Mouse (Mus musculus): Measurements from ENCODE around the gene Rps15. TPM values are rescaled to one million over a fixed set of nuclear protein-coding genes. Genes with fewer than 3 reads are reported as not detected.

Gene Rps15
- total RNA-seq, 2 experiments from 2014 or later: 745 to 872 TPM

DNA sequence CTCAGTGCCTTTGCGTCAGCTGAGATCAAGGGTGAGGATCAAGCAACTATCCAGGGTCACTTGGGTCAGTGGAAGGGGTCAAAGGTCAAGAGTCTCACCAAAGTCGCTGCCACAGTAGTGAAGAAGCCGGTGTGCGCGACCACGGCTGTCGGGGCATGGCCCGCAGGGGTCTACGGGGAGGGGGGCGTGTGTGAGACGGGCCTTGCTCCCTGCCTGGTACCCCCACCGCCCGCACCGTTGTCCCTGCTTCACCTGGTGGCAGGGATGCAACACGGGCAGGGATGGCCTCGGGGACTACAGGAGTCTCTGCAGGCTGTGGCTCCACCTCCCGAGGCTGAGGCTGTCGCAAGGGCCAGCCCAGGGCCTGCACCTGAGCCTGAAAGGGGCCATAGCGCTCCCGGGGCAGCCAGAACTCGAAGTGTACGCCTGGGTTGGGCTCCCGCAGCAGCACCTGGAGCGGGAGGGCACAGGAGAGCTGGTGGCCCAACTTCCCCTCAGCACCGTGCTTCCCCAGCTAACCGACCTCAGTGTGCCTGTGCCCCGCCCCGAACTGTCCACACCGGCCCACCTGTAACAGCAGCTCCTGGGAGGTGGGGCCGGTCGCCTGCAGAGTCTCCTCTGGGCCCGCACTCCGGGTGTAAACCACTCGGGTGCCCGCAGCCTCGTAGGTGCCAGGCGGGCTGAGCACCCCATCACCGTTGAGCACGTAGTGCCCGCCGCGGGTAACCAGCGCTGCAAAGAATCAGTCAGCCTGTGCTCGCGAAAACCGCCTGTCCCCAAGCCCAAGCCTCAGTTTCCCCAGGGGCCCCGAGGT lies 49.4 kb downstream of the Rps15 start:
- no peak for DNase-seq

DNA sequence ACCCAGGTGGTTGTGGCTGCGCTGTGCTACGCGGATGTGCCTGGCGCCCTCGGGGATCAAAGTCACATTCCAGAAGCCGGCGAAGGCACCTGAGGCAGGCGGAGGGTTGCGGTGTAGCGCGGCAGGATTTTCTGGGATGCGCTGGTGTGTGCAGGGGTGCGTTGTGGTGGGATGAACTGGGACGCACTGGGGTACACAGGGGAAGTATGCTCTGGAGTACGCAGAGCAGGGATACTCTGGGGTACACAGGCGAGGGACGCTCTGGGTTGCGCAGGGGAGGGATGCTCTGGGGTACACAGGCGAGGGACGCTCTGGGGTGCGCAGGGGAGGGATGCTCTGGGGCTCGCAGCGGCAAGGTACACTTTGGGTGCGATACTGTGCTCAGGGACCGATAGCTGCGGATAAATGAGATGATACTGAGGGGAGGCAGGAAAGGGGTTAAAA lies 50.1 kb downstream of the Rps15 start:
- no peak for DNase-seq

DNA sequence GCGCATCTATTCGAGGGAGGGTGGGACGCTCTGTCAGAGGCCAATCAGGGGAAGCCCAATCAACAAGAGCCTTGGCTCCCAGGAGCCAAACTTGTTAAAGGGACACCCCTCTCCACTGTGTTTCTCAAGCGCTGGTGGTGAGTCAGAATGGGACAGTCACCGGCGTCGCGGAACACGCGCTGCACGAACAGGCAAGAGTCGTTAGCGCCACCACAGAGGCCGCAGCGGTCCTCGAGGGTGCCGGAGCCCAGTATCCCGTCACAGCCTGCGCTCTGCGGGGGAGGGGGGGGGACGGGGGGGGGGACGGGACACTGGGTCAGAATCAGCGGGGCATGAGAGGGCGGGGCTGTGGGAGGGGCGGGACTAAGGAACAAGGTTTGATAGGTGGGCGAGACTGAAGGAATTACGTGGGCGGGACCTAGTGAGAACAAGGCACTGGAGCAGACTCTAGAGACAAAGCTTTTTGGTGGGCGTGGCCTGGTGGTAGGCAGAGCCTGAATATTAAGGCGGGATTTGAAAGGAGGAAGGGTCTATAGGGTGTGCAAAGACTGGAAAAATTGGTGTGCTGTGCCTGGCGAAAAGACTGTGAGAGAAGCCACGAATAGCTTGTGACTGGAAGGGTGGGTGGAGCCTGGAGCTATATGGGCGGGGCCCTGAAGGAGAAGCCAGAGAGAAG lies 50.6 kb downstream of the Rps15 start:
- peak; percentile 56 to 57 for DNase-seq

DNA sequence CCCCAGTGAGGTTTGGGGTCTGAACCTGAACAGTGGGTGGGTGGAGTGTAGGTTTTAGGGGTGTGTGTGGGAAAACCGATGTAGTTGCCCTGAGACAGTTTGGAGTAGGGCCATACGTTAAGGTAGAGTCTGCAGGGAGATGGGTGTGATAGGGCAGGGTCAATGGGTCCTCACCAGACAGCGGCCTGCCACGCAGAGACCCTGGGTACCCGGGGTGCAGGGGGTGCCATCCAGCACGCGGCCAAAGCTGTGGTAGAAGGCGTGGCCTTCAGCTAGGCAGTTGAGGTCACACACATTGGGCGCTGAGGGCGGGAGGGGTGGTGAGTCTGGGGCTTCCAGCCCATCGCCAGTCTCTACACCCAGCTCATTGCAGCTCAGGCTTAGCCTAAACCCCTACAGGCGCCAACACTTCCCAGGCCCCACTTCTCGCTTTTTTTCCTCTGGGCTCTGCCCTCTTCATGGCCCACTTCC lies 51.2 kb downstream of the Rps15 start:
- no peak for DNase-seq

Small RNA genes lying within 50 kb of the gene (microRNA-seq; reads per million reads assigned to microRNA genes)
- 1.4 to 1.9 reads per million in 2 experiments for gene Mir6911

Other genes with a start within 250 kb of the Rps15 start
- 1,000 to 10,000 TPM in 1 of 2 experiments, 100 to 1,000 TPM in 1; 983 to 1,022 TPM for gene Gpx4, start 245.3 kb upstream of the Rps15 start, total RNA-seq (2021)
- gene Sbno2, start 186.9 kb upstream of the Rps15 start, total RNA-seq (2021): 10 to 100 TPM in 1 of 2 experiments, 1 to 10 TPM in 1; 9.0 to 10.1 TPM
- 100 to 1,000 TPM; 127 to 149 TPM for gene Stk11, start 176.7 kb upstream of the Rps15 start, total RNA-seq (2021)
- 1,000 to 10,000 TPM; 1,096 to 1,108 TPM for gene Atp5d, start 153.8 kb upstream of the Rps15 start, total RNA-seq (2021)
- gene Cbarp, start 151.6 kb upstream of the Rps15 start, total RNA-seq (2021): 1 to 10 TPM; 2.7 to 3.1 TPM
- gene Midn, start 144.2 kb upstream of the Rps15 start, total RNA-seq (2021): 100 to 1,000 TPM; 117 to 125 TPM
- gene Cirbp, start 126.5 kb upstream of the Rps15 start, total RNA-seq (2021): 10 to 100 TPM; 46.3 to 54.9 TPM
- 1 to 10 TPM; 4.2 to 5.7 TPM for gene 1600002K03Rik, start 119.5 kb upstream of the Rps15 start, total RNA-seq (2021)
- 1 to 10 TPM in 1 of 2 experiments, under 1 TPM in 1; 0.98 to 1.3 TPM for gene Efna2, start 113.0 kb upstream of the Rps15 start, total RNA-seq (2021)
- 10 to 100 TPM; 11.4 to 14.2 TPM for gene Mum1, start 66.0 kb upstream of the Rps15 start, total RNA-seq (2021)
- 1,000 to 10,000 TPM; 1,019 to 1,055 TPM for gene Ndufs7, start 43.3 kb upstream of the Rps15 start, total RNA-seq (2021)
- 10 to 100 TPM in 1 of 2 experiments, 1 to 10 TPM in 1; 8.9 to 14.8 TPM for gene Gamt, start 31.4 kb upstream of the Rps15 start, total RNA-seq (2021)
- gene Dazap1, start 31.0 kb upstream of the Rps15 start, total RNA-seq (2021): 10 to 100 TPM; 46.9 to 58.8 TPM
- 1 to 10 TPM; 2.6 to 2.8 TPM for gene Apc2, start 3.5 kb downstream of the Rps15 start, total RNA-seq (2021)
- 10 to 100 TPM; 15.8 to 16.6 TPM for gene 2310011J03Rik, start 28.1 kb downstream of the Rps15 start, total RNA-seq (2021)
- gene Pcsk4, start 37.0 kb downstream of the Rps15 start, total RNA-seq (2021): 1 to 10 TPM; 1.3 TPM
- 1 to 10 TPM; 4.8 to 5.3 TPM for gene Reep6, start 37.5 kb downstream of the Rps15 start, total RNA-seq (2021)
- 10 to 100 TPM; 75.6 to 80.1 TPM for gene Adamtsl5, start 56.0 kb downstream of the Rps15 start, total RNA-seq (2021)
- 1 to 10 TPM in 1 of 2 experiments, under 1 TPM in 1; 0.69 to 1.2 TPM for gene Plk5, start 64.0 kb downstream of the Rps15 start, total RNA-seq (2021)
- 1 to 10 TPM; 6.4 to 7.8 TPM for gene Mex3d, start 95.2 kb downstream of the Rps15 start, total RNA-seq (2021)
- gene Mbd3, start 107.1 kb downstream of the Rps15 start, total RNA-seq (2021): 10 to 100 TPM; 93.3 to 97.7 TPM
- gene Uqcr11, start 114.4 kb downstream of the Rps15 start, total RNA-seq (2021): 1,000 to 10,000 TPM; 1,809 to 1,881 TPM
- 10 to 100 TPM; 15.6 to 17.3 TPM for gene Tcf3, start 141.2 kb downstream of the Rps15 start, total RNA-seq (2021)
- under 1 TPM in 1 of 2 experiments, not detected in 1; 0.05 TPM for gene Onecut3, start 202.4 kb downstream of the Rps15 start, total RNA-seq (2021)
- not detected for gene Atp8b3, start 246.7 kb downstream of the Rps15 start, total RNA-seq (2021)